Mouse (Mus musculus) c-Kit-positive CD71-positive TER-119-negative erythroid progenitor cells, embryonic 14.5 days (primary cell): Measurements from ENCODE around the gene Pars2.
A peak's percentile ranks its signal among the peaks of the same experiment; 100 is the strongest.

Experiments
- DNase-seq: peaks from one replicate; pipeline ENCODE4 v3.0.0-alpha.2; 2013; ENCODE audit warnings: low read depth

The Pars2 gene

DNA sequence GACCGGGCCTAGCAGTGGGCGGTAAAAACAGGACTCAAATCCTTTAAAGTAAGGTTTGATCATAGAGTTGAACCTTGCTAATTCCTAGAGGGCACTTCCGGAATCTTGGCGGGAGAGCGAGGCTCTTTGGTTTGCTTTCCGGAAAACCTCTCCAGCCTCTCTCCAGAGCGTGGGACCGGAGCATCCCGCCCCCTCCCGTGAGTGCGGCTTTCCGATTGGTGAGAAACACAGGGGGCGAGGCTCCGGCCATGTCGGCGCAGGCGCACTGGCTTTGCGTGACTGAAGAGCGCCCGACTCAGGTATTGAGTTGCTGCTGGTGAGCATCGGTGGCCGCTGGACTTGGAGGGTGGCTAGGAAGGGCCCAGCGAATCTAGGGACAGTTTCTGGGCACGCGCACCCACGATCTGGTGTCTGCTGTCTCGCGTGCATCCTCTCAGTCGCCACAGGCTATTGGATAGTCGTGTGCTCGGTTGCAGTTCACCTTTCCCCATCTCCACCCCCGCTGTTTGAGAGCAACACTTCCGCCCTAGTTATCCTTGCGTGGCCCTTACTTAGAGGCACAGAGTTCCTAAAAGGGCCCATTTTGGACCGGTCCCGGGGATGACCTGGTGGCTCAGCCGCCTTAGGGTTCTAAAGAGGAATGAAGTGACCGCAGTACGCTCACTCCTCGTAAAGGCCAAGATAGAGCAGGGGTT, at the start of gene Pars2:
Gene Pars2, plus strand, starts transcription at position 237 of the 695 bp plus-strand sequence.
- peak; percentile 93 for DNase-seq

DNA sequence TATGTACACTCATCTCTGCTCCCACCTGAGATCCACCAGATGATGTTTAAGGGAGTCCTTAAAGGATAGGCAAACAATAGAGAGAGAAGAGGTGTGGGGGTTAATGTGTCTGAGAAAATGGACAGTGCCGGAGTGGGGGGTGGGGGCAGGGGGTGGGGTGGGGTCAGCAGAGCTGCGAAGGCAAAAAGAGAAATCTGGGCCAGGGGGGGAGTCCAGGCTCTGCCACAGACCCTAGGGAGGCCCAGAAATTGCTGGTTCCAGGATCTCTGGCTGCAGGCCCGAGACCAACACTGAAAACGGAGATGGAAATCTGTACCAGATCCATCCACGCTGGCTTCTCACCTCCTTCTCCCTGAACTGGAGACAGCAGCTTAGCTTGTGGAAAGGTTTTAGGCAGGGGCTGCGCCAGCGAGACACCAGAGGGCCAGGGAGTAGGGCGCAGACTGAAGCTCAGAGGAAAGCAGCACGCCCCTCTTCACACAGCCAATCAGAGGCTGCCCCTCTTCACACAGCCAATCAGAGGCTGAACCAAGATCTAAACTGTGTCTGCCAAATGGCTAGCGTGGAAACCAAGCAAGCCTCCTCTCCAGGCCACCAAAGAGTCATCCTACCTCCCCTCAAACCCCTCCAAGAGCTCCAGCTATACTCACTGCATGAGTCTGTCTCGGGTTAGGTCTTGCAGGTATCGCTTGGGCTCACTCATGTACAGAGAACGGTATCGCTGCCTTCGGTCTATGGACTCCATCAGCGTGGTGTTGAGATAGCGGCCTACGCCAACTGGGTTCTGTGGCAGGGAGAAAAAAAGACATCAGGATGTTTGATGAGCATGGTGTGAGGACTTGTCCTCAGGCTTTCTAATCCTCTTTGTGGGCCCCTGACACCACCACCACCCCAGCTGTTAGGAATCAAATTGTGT, 44.0 kb upstream of the Pars2 start:
- no peak for DNase-seq

DNA sequence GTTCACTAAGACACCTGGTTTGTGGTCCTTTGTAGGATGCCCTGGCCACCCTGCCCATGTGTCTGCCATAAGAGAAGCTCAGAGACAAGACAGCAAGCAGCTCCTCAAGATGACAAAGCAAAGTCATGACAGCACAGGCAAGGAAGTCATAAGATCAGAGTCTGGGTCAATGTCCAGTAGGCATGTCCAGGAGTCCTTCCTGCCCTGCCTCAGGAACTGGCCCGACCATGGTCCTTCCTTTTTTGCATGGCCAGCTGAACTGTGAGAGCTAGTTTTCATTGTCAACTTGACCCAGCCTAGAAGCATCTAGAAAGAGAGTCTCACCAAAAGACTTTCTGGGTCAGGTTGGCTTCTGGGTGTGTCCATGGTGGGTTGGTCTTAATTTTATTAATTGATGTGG, 43.0 kb upstream of the Pars2 start:
- DNase-seq: no peak

DNA sequence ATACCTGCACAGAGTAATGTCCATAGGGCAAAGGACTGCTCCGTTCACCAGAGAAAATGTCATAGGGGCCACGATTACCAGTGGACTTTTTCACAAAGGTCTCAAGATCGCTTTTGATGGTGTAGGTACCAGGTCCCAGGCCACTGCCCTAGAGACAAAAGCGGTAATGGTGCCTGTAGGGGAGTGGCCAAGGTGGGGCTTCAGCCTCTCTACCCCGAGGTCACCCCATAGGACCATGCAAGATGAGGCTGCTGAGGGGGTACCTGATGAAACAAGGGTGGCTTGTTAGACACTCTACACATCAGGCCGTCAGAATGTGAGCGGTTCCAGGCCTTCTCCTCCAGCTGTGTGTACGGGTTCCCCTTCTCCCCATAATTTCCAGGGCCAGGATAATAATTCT, 37.8 kb upstream of the Pars2 start:
- no peak for DNase-seq

- DNase-seq: peak; percentile 23
These were observed 37.3 kb upstream of the Pars2 start for GRCm38 (mm10) chr4:106613560-106613959.

DNA sequence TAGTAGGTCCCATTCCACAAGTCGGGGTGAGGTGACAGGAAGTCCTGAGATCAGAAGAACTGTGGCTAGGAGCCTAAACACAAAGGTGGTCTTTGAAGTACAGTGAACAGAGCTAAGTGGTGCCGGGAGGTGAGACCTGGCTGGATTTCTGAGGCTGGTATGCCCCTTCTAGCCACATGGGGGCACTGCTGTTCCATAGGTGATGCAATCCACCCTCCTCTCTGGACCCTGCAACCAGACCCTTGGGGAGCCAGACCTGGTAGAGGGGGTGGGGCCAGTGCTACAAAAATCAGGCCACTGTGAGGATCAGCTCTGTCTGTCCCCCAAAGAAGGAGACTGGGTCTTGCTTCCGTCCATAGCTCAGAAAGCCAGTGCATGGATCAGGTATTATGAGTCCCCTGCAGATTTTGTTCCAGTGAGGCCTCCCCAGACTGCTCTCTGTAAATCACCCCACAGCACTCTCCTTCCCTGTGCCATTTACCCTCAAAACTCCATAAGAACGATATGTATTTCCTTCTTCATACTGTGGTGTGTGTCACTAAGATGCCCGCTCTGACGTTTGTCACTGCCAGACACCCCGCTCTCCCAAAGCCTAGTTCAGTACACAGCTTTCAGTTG, 36.6 kb upstream of the Pars2 start:
- peak; percentile 40 for DNase-seq

GRCm38 (mm10) chr4:106614881-106615280, 36.0 kb upstream of the Pars2 start:
- DNase-seq: no peak

DNA sequence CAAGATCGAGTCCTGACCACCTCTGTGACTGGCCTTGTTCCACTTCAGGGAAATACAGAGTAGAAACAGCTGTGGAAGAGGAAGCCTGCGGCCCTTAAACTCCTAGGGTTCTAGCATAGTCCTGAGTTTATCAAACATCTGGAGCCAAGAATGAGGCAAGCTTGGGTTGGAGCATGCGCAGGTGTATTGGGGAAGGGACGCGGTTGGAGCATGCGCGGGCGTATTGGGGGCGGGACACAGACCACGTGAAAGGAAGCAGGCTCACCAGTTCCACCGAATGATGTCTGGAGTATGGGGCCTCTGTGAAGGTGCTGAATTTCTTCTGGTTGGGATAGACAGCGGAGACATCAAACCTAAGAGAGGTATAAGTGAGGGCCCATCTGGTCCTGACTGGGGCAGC, 35.2 kb upstream of the Pars2 start:
- DNase-seq: no peak

GRCm38 (mm10) chr4:106617056-106617455, 33.8 kb upstream of the Pars2 start, which contains the start of gene Lexm:
Lexm (minus strand) TSS chr4:106617241.
- DNase-seq: no peak

DNA sequence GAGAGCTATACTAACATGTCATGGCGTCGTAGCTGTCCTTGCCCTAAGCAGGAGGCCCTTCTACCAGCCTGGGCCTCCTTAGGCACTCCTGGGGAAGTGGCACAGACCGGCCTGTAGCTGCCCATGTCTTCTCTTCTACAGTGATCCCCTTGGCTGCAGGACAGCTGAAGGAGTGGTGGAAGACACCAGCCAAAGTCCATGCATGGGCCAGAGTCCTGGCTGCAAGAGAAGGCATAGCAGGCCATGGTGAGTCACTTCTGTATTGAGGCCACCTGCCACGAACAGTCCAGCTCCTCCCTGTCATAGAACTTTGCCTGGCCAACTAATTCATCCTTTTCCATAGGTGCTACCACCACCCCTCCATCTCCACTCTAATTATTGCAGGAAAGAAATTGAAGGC, 32.0 kb upstream of the Pars2 start:
- no peak for DNase-seq

DNA sequence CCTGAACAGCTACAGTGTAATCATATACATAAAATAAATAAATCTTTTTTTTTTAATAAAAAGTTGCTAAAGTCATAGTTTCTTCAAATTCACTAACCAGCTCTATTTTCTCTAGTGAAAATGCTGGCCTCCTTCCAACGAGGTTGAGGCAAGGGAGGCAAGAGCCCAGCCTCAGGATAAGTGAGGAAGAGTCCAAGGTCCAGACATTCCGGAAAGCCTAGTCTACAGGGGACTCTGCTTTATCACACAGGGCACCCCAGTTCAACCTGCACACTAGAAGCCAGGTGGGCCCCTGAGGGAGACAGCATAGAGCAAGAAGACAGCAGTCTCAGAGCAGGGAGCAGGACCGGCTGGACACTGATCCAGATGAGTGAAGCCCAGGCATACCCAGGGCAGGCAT, 29.4 kb upstream of the Pars2 start:
- no peak for DNase-seq

- DNase-seq: no peak
These were observed 28.8 kb upstream of the Pars2 start, which contains the start of gene Ttc22 for GRCm38 (mm10) chr4:106622030-106622493. Ttc22 (plus strand) TSS chr4:106622432.

GRCm38 (mm10) chr4:106622712-106623111, 28.2 kb upstream of the Pars2 start:
- DNase-seq: no peak

DNA sequence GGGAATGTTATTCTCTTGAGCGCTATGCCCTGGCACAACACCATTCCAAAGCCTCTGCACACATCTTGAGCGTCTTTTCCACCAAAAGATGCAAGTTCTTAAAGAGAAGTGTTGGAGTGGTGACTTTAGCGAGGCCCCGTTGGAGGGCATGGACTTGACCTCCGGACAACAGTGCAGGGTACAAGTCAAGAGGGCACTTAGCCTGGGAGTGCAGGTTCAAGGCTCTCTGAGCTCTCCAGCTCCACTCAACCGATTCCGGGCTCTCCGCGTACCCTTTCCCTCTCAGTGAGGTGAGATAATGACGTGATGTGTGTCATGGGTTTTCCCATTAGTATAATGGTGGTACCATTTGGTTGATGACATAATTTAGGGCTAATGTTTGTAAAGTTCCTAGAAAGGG, 26.6 kb upstream of the Pars2 start:
- DNase-seq: no peak

DNA sequence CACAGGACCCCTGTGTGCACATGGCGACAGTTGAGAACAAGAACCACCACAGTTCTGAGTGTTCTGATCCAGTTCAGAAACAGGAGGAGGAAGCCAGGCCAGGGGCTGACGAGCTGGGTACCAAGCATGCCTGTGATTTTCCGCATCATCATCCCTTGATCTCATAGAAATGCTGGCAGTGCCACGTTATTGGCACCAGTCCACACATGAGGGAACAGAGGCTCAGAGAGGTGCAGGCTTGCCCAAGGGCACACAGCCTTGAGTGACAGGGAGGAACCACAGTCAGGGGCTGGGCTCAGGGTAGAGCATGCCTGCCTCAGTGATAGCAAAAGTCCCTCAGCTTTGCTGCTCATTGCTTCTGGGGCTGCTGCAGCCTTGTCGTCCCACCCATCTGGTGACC, 23.1 kb upstream of the Pars2 start:
- no peak for DNase-seq

- no peak for DNase-seq
These were observed 22.1 kb upstream of the Pars2 start for GRCm38 (mm10) chr4:106628650-106629360.

GRCm38 (mm10) chr4:106629374-106629773, 21.5 kb upstream of the Pars2 start:
- DNase-seq: no peak

- DNase-seq: peak; percentile 41
These were observed 20.3 kb upstream of the Pars2 start for GRCm38 (mm10) chr4:106630333-106631220.

GRCm38 (mm10) chr4:106632313-106632712, 18.6 kb upstream of the Pars2 start:
- DNase-seq: no peak

GRCm38 (mm10) chr4:106633281-106634085, 17.4 kb upstream of the Pars2 start:
- no peak for DNase-seq
